Mouse (Mus musculus): ENCODE measurements at regions not wholly inside any gene's neighbourhood (a gene's known extent, or its start where the extent isn't known, plus 50 kb on each side); places are given as distances from the start of the nearest gene placed in this dataset.

- peak; percentile 55; the same call in 1 of the 2 replicates for TF ChIP-seq SIN3A (IDR thresholded peaks at IDR 0.05; ENCODE audit: low read length)
- TF ChIP-seq CTCF (conservative IDR thresholded peaks at IDR 0.05 in 1 of 2, IDR thresholded peaks at IDR 0.05 in 1 of 2; ENCODE audit: low read depth in 2 of 2, low read length in 2 of 2) = no peak
- TF ChIP-seq POLR2AphosphoS2 (IDR thresholded peaks at IDR 0.05; ENCODE audit: low read depth, low read length) = no peak
- no peak for TF ChIP-seq NRF1 (IDR thresholded peaks at IDR 0.05; ENCODE audit: low read depth, low read length)
- no peak for TF ChIP-seq E2F4 (IDR thresholded peaks at IDR 0.05; ENCODE audit: insufficient replicate concordance, low read depth, low read length)
- TF ChIP-seq RAD21 (IDR thresholded peaks at IDR 0.05; ENCODE audit: low read depth, low read length) = no peak
- no peak for TF ChIP-seq UBTF (IDR thresholded peaks at IDR 0.05; ENCODE audit: low read depth, low read length)
- TF ChIP-seq GABPA (IDR thresholded peaks at IDR 0.05; ENCODE audit: insufficient replicate concordance, low read depth, low read length) = no peak
- 0 out of 2 replicates have a peak, but pooled peaks have one; percentile 46 for TF ChIP-seq TCF12 (IDR thresholded peaks at IDR 0.05; ENCODE audit: low read depth, low read length)
- no peak for TF ChIP-seq ELF1 (IDR thresholded peaks at IDR 0.05; ENCODE audit: low read depth, low read length)
- TF ChIP-seq SMC3 (IDR thresholded peaks at IDR 0.05; ENCODE audit: low read depth, low read length) = peak; percentile 1; the same call in 1 of the 2 replicates
- TF ChIP-seq ZC3H11A (IDR thresholded peaks at IDR 0.05; ENCODE audit: low read depth, low read length) = no peak
- no peak for TF ChIP-seq KAT2A (IDR thresholded peaks at IDR 0.05; ENCODE audit: insufficient replicate concordance, low read length)
- no peak for TF ChIP-seq ZNF384 (IDR thresholded peaks at IDR 0.05; ENCODE audit: low read depth, low read length)
- no peak for TF ChIP-seq IRF4 (IDR thresholded peaks at IDR 0.05; ENCODE audit: low read depth, low read length)
Observed at GRCm38 (mm10) chr2:44461289-44462250, 465.9 kb downstream of the Gtdc1 start (continued).

- dilution Hi-C loops (cut with MboI; ENCODE audit: extremely low pct_ligation_motif_present, extremely low pct_unique_long_range_greater_than_20kb, low sequenced_read_pairs) = no loop called here
Observed at GRCm38 (mm10) chr2:44449471-44449870, 478.0 kb downstream of the Gtdc1 start.

More at GRCm38 (mm10) chr2:44449471-44449870, 478.0 kb downstream of the Gtdc1 start:
- in situ Hi-C loops (cut with MboI; ENCODE audit: low pct_ligation_motif_present, low pct_unique_long_range_greater_than_20kb, low sequenced_read_pairs) = no loop called here
- Histone ChIP-seq H3K4me2 (ENCODE audit: insufficient read depth, low read depth, poor library complexity, severe bottlenecking) (no peak overlapping the region), H3K9ac (ENCODE audit: insufficient read depth, low read depth) (no peak overlapping the region), H3K27ac (ENCODE audit: insufficient read depth, low read depth) (no peak overlapping the region), H3K27me3 (replicated peaks) (no peaks in the 10 kb centered on the region), H3K4me1 (ENCODE audit: control insufficient read depth in 1 of 2, insufficient read depth in 2 of 2) (peaks cover 2 to 9% of the 10 kb centered on the region in 2 experiments; a peak in 3 of 4 replicates), H3K4me3 (replicated peaks in 1 of 3; ENCODE audit: low read depth in 2 of 3, low read length in 2 of 3, poor library complexity in 1 of 3) (no peak overlapping the region), H3K9me3 (replicated peaks; ENCODE audit: low read length) (no peaks in the 10 kb centered on the region), H3K79me2 (replicated peaks; ENCODE audit: control insufficient read depth, extremely low read depth, insufficient read depth, poor library complexity, severe bottlenecking) (no peaks in the 10 kb centered on the region), H3K36me3 (replicated peaks in 1 of 2; ENCODE audit: control insufficient read depth in 1 of 2, insufficient read depth in 1 of 2, low read length in 1 of 2) (no peaks in the 10 kb centered on the region)
- DNase-seq (ENCODE audit: extremely low read depth) = no peak
- TF ChIP-seq PAX5 (IDR thresholded peaks at IDR 0.05; ENCODE audit: low read length) = no peak
- TF ChIP-seq MEF2A (IDR thresholded peaks at IDR 0.05; ENCODE audit: borderline replicate concordance, low read depth, low read length) = no peak
- TF ChIP-seq SIN3A (IDR thresholded peaks at IDR 0.05; ENCODE audit: low read length) = no peak
- TF ChIP-seq CHD2 (IDR thresholded peaks at IDR 0.05; ENCODE audit: low read length) = no peak
- no peak for TF ChIP-seq MAFK (IDR thresholded peaks at IDR 0.05; ENCODE audit: insufficient replicate concordance, low read length)
- TF ChIP-seq ZC3H11A (IDR thresholded peaks at IDR 0.05; ENCODE audit: low read depth, low read length) = no peak
- no peak for TF ChIP-seq ZKSCAN1 (IDR thresholded peaks at IDR 0.05; ENCODE audit: borderline replicate concordance, low read depth, low read length)
- TF ChIP-seq JUND (conservative IDR thresholded peaks at IDR 0.05; ENCODE audit: low read depth, low read length) = no peak
- TF ChIP-seq ZMIZ1 (IDR thresholded peaks at IDR 0.05; ENCODE audit: low read depth, low read length) = no peak
- no peak for TF ChIP-seq NELFE (IDR thresholded peaks at IDR 0.05; ENCODE audit: low read depth, low read length)
- TF ChIP-seq BHLHE40 (IDR thresholded peaks at IDR 0.05; ENCODE audit: low read depth, low read length) = no peak
- TF ChIP-seq HCFC1 (IDR thresholded peaks at IDR 0.05; ENCODE audit: low read depth, low read length) = no peak
- TF ChIP-seq CHD1 (IDR thresholded peaks at IDR 0.05; ENCODE audit: low read depth, low read length) = no peak
- no peak for TF ChIP-seq EP300 (IDR thresholded peaks at IDR 0.05; ENCODE audit: low read length)
- TF ChIP-seq SMC3 (IDR thresholded peaks at IDR 0.05; ENCODE audit: low read depth, low read length) = no peak
- TF ChIP-seq MAX (IDR thresholded peaks at IDR 0.05; ENCODE audit: low read length) = no peak

Measured in CH12.LX (cell line).